Mouse (Mus musculus) thymus, adult 2 months (tissue): Measurements from ENCODE around the gene P2rx1. TPM values are rescaled to one million over a fixed set of nuclear protein-coding genes. Genes with fewer than 3 reads are reported as not detected.

Source experiments
- DNase-seq: peaks from one replicate; pipeline ENCODE4 v3.0.0; 2021
- H3K27ac ChIP-seq: fragments of 200-500 bp; 2 replicates; pipeline ENCODE4 v1.5.1; 2012; ENCODE audit warnings: low read length, control low read depth; ENCODE audit not compliant: control insufficient read depth, insufficient read depth
- H3K27me3 ChIP-seq: fragments of 200-500 bp; 2 replicates; pipeline ENCODE4 v1.6.1; 2012; ENCODE audit warnings: mild to moderate bottlenecking, low read length, moderate library complexity, mixed read lengths; ENCODE audit not compliant: control insufficient read depth, insufficient read depth
- H3K36me3 ChIP-seq: fragments of 200-500 bp; 2 replicates; pipeline ENCODE4 v1.6.1; 2012; ENCODE audit warnings: mild to moderate bottlenecking, low read length, moderate library complexity; ENCODE audit not compliant: control insufficient read depth, insufficient read depth
- H3K4me1 ChIP-seq: fragments of 200-500 bp; replicated peaks from 2 replicates; pipeline ENCODE4 v1.6.1; 2012; ENCODE audit warnings: low read length; ENCODE audit not compliant: control insufficient read depth, insufficient read depth
- H3K4me3 ChIP-seq: fragments of 200-500 bp; 2 replicates; pipeline ENCODE4 v1.5.1; 2012; ENCODE audit warnings: mild to moderate bottlenecking, low read length, control low read depth, moderate library complexity; ENCODE audit not compliant: control insufficient read depth, insufficient read depth
- CTCF ChIP-seq: fragments of 200-500 bp; IDR thresholded peaks from 2 replicates; pipeline ENCODE4 v1.5.1; 2012; ENCODE audit warnings: mild to moderate bottlenecking, control low read depth, low read length, moderate library complexity, borderline replicate concordance; ENCODE audit not compliant: control insufficient read depth, poor library complexity, insufficient read depth; ENCODE audit errors: extremely low read depth
- POLR2A ChIP-seq: fragments of 200-500 bp; IDR thresholded peaks from 2 replicates; pipeline ENCODE4 v1.6.1; 2012; ENCODE audit warnings: mild to moderate bottlenecking, low read length, control low read depth, moderate library complexity; ENCODE audit not compliant: control insufficient read depth, poor library complexity, insufficient read depth; ENCODE audit errors: extremely low read depth
- WGBS: fragments of 180-500 bp; shearing (Covaris S2); methylation state at CpG from one replicate; pipeline ENCODE4 v1.1.7; 2018; 5-methylcytosine and 5-hydroxymethylcytosine counted together
- polyA plus RNA-seq: library from polyadenylated mRNA; depleted of rRNA; stranded (reverse); fragments of >200 nt; gene quantifications from 2 replicates; pipeline ENCODE4 v1.2.3, GENCODE M21; 2012

Gene P2rx1
- polyA plus RNA-seq, 1 experiment = 103 TPM

- Histone ChIP-seq H3K27ac (peak overlapping the region; percentile 54), H3K4me1 (peaks cover 59% of the 10 kb centered on the region), H3K27me3 (no peaks in the 10 kb centered on the region), H3K4me3 (peak overlapping the region; percentile 62), H3K36me3 (no peaks in the 10 kb centered on the region)
- no peak for TF ChIP-seq CTCF
- peak; percentile 72 for TF ChIP-seq POLR2A
- peak; percentile 95 for DNase-seq
- under 1% methylated on average over 46 of the region's 46 CpGs for WGBS
Observed at GRCm38 (mm10) chr11:73019147-73019795, 20.4 kb downstream of the P2rx1 start.

GRCm38 (mm10) chr11:73020953-73021800, 22.3 kb downstream of the P2rx1 start:
- Histone ChIP-seq H3K4me1 (peaks cover 51% of the 10 kb centered on the region), H3K27ac (no peak overlapping the region), H3K27me3 (no peaks in the 10 kb centered on the region), H3K36me3 (peaks cover 5% of the 10 kb centered on the region; the same call in 1 of the 2 replicates), H3K4me3 (no peak overlapping the region)
- 73% methylated on average over 7 of the region's 7 CpGs for WGBS
- TF ChIP-seq CTCF (no peak), POLR2A (no peak)
- no peak for DNase-seq

GRCm38 (mm10) chr11:73023099-73023498, 24.2 kb downstream of the P2rx1 start:
- TF ChIP-seq CTCF (no peak), POLR2A (no peak)
- no peaks in the 10 kb centered on the region for H3K27me3 ChIP-seq
- H3K36me3 ChIP-seq = peaks cover 11% of the 10 kb centered on the region; the same call in 1 of the 2 replicates
- H3K4me3 ChIP-seq = no peak overlapping the region
- H3K4me1 ChIP-seq = peaks cover 40% of the 10 kb centered on the region
- WGBS = 95% methylated on average over 9 of the region's 9 CpGs
- H3K27ac ChIP-seq = no peak overlapping the region
- DNase-seq = no peak

GRCm38 (mm10) chr11:73023827-73024226, 24.9 kb downstream of the P2rx1 start:
- H3K36me3 ChIP-seq = peaks cover 14% of the 10 kb centered on the region; the same call in 1 of the 2 replicates
- TF ChIP-seq POLR2A (no peak), CTCF (no peak)
- no peak overlapping the region for H3K27ac ChIP-seq
- no peak overlapping the region for H3K4me3 ChIP-seq
- 68% methylated on average over 4 of the region's 4 CpGs for WGBS
- no peak for DNase-seq
- no peaks in the 10 kb centered on the region for H3K27me3 ChIP-seq
- peaks cover 35% of the 10 kb centered on the region for H3K4me1 ChIP-seq

- Histone ChIP-seq H3K27ac (no peak overlapping the region), H3K4me3 (no peak overlapping the region), H3K4me1 (peaks cover 35% of the 10 kb centered on the region), H3K36me3 (peaks cover 14% of the 10 kb centered on the region; the same call in 1 of the 2 replicates), H3K27me3 (no peaks in the 10 kb centered on the region)
- DNase-seq = no peak
- TF ChIP-seq POLR2A (no peak), CTCF (no peak)
- WGBS = 28% methylated on average over 7 of the region's 7 CpGs
Observed at GRCm38 (mm10) chr11:73024236-73024904, 25.5 kb downstream of the P2rx1 start.

- H3K4me1 ChIP-seq = peaks cover 20% of the 10 kb centered on the region
- DNase-seq = no peak
- H3K27me3 ChIP-seq = no peaks in the 10 kb centered on the region
- peaks cover 14% of the 10 kb centered on the region; the same call in 1 of the 2 replicates for H3K36me3 ChIP-seq
- no peak for TF ChIP-seq CTCF
- no peak for TF ChIP-seq POLR2A
- no peak overlapping the region for H3K4me3 ChIP-seq
- 88% methylated on average over 8 of the region's 8 CpGs for WGBS
- H3K27ac ChIP-seq = no peak overlapping the region
Observed at GRCm38 (mm10) chr11:73026961-73027360, 28.1 kb downstream of the P2rx1 start.
